Mouse (Mus musculus): ENCODE results near the gene Pla2g4b. TPM values are rescaled to one million over a fixed set of nuclear protein-coding genes. Genes with fewer than 3 reads are reported as not detected.

Gene Pla2g4b
- polyA plus RNA-seq, 1 experiment from 2014 or later = 0.72 TPM

DNA sequence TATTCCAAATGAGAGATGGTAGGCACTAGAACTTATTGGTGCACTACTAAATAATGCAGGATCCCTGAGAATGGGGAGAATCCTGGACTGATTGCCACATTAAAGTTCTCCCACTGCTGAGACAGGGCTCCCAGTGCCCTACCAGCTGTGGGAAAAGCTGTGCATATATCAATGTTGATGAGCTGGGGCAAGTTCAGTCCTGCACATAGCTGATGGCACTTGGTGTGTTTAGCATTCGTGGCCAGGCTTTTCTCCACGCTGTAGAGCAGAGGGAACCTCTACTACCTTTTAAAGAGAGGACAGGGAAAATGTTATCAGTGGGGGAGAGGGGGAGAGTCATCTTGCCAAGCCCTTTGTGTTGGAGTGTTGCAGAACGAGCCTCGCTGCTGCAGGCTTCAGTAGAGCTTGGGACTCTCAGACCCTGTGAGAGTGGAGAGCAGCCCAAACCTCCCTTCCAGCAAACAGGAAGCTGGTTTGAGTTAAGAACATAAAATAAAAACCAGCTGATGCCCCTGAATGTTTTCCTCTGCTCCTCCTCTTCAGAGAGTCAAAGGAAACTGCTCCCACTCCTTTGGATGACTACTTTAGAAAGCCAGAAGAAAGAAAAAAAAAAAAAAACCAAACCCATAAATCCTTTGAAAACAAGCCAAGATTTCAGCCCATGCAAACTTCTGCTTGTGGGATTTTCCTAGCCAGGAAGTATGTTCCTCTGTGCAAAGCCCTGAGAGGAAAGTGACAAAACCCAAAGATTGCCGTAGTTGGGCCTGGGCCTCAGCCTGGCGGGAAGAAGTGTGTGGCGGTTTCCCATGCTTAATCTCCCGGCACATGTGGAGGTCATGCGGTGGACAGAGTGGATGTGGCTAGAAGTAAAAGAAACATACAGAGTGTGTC, 37.6 kb upstream of the Pla2g4b start:
- 42% methylated on average over 9 of the region's 9 CpGs for WGBS
- H3K9ac ChIP-seq (ENCODE audit: low read length) = no peak overlapping the region
- H3K27ac ChIP-seq (ENCODE audit: low read depth) = peak overlapping the region; percentile 64
- H3K4me1 ChIP-seq (replicated peaks; ENCODE audit: control insufficient read depth, insufficient read depth, low read length) = peaks cover 3% of the 10 kb centered on the region; the same call in 1 of the 2 replicates
- no peak overlapping the region for H3K4me3 ChIP-seq (ENCODE audit: low read depth, low read length)
- H3K4me2 ChIP-seq (ENCODE audit: low read length) = no peak overlapping the region
- peaks cover 6% of the 10 kb centered on the region; the same call in 1 of the 2 replicates for H3K36me3 ChIP-seq (ENCODE audit: control insufficient read depth, insufficient read depth, low read length)
- ATAC-seq (replicated peaks; ENCODE audit: low FRiP score, low TSS enrichment, low read depth) (no peak), DNase-seq (ENCODE audit: low spot score) (no peak)
- H3K9me3 ChIP-seq (ENCODE audit: control insufficient read depth, low read length) = no peaks in the 10 kb centered on the region
- H3K27me3 ChIP-seq (replicated peaks; ENCODE audit: control insufficient read depth, insufficient read depth, low read length) = no peaks in the 10 kb centered on the region

DNA sequence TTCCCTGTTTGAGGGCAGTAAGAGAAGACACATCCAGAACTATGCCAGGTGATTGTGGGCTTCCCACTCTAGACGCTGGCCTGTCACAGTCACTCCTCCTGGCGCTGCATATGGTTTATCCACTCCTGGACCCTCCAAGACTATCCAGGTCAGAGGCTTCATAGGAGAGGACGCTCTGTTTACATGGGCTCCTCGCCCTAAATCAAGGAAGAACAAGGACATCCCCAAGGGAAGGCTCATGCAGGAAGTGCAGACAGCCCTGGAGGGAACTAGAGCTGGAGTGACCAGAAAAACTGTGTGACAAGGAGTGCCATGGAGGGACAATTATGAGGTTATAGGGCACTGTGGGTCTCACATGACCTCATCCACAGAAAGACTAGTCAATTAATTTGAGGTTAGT, 35.9 kb upstream of the Pla2g4b start:
- H3K27ac ChIP-seq (ENCODE audit: low read depth) = no peak overlapping the region
- H3K9me3 ChIP-seq (ENCODE audit: control insufficient read depth, low read length) = no peaks in the 10 kb centered on the region
- H3K36me3 ChIP-seq (ENCODE audit: control insufficient read depth, insufficient read depth, low read length) = peaks cover 6% of the 10 kb centered on the region; the same call in 1 of the 2 replicates
- no peak overlapping the region for H3K4me3 ChIP-seq (ENCODE audit: low read depth, low read length)
- 67% methylated on average over 4 of the region's 4 CpGs for WGBS
- no peak for ATAC-seq (replicated peaks; ENCODE audit: low FRiP score, low TSS enrichment, low read depth)
- peaks cover 3% of the 10 kb centered on the region; the same call in 1 of the 2 replicates for H3K4me1 ChIP-seq (replicated peaks; ENCODE audit: control insufficient read depth, insufficient read depth, low read length)
- H3K4me2 ChIP-seq (ENCODE audit: low read length) = no peak overlapping the region
- no peak for DNase-seq (ENCODE audit: low spot score)
- H3K9ac ChIP-seq (ENCODE audit: low read length) = no peak overlapping the region
- H3K27me3 ChIP-seq (replicated peaks; ENCODE audit: control insufficient read depth, insufficient read depth, low read length) = no peaks in the 10 kb centered on the region

DNA sequence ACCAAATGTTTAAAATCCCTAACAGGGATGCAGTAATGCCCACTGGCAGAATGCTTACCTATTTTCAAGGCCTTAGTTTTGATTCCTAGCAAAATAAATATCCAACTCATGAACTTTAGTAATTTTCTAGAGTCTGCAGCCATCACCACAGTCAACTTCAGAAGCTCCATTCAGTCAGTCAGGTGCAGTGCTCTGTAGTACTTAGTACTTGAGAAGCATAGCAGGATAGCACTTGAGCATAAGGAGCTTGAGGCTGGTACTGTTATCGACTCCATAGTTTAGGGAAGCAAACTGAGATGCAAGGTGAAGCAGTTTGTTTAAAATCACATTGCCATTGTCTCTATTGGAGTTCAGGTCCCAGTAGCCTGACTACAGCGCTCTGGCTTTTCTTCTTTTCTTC, 33.5 kb upstream of the Pla2g4b start:
- Histone ChIP-seq H3K4me2 (ENCODE audit: low read length) (no peak overlapping the region), H3K9me3 (ENCODE audit: control insufficient read depth, low read length) (no peaks in the 10 kb centered on the region), H3K36me3 (ENCODE audit: control insufficient read depth, insufficient read depth, low read length) (peaks cover 6% of the 10 kb centered on the region; the same call in 1 of the 2 replicates), H3K4me3 (ENCODE audit: low read depth, low read length) (no peak overlapping the region), H3K27me3 (replicated peaks; ENCODE audit: control insufficient read depth, insufficient read depth, low read length) (no peaks in the 10 kb centered on the region), H3K9ac (ENCODE audit: low read length) (no peak overlapping the region), H3K4me1 (replicated peaks; ENCODE audit: control insufficient read depth, insufficient read depth, low read length) (peaks cover 3% of the 10 kb centered on the region; the same call in 1 of the 2 replicates), H3K27ac (ENCODE audit: low read depth) (no peak overlapping the region)
- 92% methylated on average over 2 of the region's 2 CpGs for WGBS
- ATAC-seq (replicated peaks; ENCODE audit: low FRiP score, low TSS enrichment, low read depth) (no peak), DNase-seq (ENCODE audit: low spot score) (no peak)

DNA sequence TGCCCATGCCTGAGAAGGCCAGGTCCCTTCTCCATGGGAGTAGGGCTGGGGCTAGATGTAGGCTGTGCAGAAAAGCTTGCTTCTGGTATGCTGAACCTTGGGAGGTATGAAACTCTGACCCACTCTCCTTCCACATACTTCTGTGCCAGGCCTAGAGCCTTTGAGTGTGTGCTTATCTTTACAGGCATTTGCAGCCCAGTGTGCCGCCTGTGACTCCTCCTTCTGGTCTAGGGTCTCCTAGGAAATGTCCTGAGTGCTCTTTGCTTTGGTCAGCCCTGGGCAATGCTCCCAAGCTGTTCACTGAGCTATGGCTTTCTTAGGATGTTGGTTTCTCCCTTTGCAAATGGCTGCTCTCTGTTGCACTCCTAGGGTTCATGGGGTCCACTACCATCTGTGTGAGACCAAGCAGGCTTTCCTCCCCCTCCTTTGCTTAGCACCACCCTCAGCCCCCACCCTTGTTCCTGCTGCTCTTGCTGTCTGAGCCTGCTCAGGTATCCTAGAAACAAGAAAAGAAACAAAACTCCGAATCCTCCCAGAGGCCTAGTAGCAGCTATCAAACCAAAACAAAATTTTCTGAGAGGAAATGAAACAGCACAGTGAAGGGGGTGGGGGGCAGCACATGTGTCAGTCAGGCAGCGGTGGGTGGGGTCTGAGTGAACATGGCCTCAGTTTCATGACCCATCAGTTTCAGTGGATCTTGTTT, 32.2 kb upstream of the Pla2g4b start:
- Histone ChIP-seq H3K9ac (ENCODE audit: low read length) (no peak overlapping the region), H3K9me3 (ENCODE audit: control insufficient read depth, low read length) (no peaks in the 10 kb centered on the region), H3K27me3 (replicated peaks; ENCODE audit: control insufficient read depth, insufficient read depth, low read length) (no peaks in the 10 kb centered on the region), H3K36me3 (ENCODE audit: control insufficient read depth, insufficient read depth, low read length) (peaks cover 6% of the 10 kb centered on the region; the same call in 1 of the 2 replicates), H3K4me2 (ENCODE audit: low read length) (no peak overlapping the region), H3K27ac (ENCODE audit: low read depth) (no peak overlapping the region), H3K4me1 (replicated peaks; ENCODE audit: control insufficient read depth, insufficient read depth, low read length) (0 out of 2 replicates have a peak, but pooled peaks cover 3% of the 10 kb centered on the region), H3K4me3 (ENCODE audit: low read depth, low read length) (no peak overlapping the region)
- WGBS = 52% methylated on average over 3 of the region's 3 CpGs
- DNase-seq (ENCODE audit: low spot score) = no peak
- ATAC-seq (replicated peaks; ENCODE audit: low FRiP score, low TSS enrichment, low read depth) = no peak

DNA sequence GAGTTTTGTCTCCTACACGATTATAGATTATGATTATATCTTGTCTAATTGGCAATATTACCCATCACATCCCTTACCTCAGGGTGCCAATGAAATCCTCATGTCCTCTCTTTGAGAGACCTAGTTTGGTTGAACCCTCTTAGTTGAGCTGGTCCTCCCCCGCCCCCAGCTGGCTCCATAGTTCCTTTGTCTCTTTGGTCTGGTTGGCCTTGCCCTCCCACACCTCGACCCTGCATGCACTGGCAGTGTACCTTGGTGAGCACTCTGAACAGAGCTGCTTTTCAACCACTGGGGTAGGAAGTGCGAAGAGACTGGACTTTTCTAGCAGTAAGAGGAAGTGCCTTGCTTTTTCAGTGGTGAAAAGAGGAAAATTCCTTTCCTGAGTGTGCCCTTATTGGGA, 31.3 kb upstream of the Pla2g4b start:
- H3K36me3 ChIP-seq (ENCODE audit: control insufficient read depth, insufficient read depth, low read length) = peaks cover 6% of the 10 kb centered on the region; the same call in 1 of the 2 replicates
- 73% methylated on average over 4 of the region's 4 CpGs for WGBS
- no peaks in the 10 kb centered on the region for H3K27me3 ChIP-seq (replicated peaks; ENCODE audit: control insufficient read depth, insufficient read depth, low read length)
- ATAC-seq (replicated peaks; ENCODE audit: low FRiP score, low TSS enrichment, low read depth) (no peak), DNase-seq (ENCODE audit: low spot score) (no peak)
- no peak overlapping the region for H3K27ac ChIP-seq (ENCODE audit: low read depth)
- H3K4me2 ChIP-seq (ENCODE audit: low read length) = no peak overlapping the region
- H3K4me3 ChIP-seq (ENCODE audit: low read depth, low read length) = no peak overlapping the region
- H3K4me1 ChIP-seq (replicated peaks; ENCODE audit: control insufficient read depth, insufficient read depth, low read length) = no peaks in the 10 kb centered on the region
- no peak overlapping the region for H3K9ac ChIP-seq (ENCODE audit: low read length)
- H3K9me3 ChIP-seq (ENCODE audit: control insufficient read depth, low read length) = no peaks in the 10 kb centered on the region

DNA sequence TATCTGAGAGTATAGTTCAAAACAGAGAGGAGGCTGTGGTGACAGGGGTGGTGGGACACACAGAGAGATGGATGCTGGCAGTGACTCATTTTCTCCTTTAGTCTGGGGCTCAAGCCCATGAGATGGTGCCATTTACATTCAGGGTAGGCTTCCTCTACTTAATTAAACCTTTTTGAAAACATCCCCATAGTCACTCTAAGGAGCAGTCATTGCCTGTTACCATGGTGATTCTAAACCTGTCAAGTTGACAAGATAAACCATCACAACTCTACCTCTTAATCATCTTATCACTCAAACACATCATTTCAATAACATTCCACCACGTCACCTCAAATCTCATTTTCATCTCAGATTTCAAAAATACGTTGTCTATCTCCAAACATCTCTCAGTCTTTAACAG, 29.2 kb upstream of the Pla2g4b start:
- no peak for ATAC-seq (replicated peaks; ENCODE audit: low FRiP score, low TSS enrichment, low read depth)
- no peak overlapping the region for H3K4me3 ChIP-seq (ENCODE audit: low read depth, low read length)
- H3K9ac ChIP-seq (ENCODE audit: low read length) = no peak overlapping the region

DNA sequence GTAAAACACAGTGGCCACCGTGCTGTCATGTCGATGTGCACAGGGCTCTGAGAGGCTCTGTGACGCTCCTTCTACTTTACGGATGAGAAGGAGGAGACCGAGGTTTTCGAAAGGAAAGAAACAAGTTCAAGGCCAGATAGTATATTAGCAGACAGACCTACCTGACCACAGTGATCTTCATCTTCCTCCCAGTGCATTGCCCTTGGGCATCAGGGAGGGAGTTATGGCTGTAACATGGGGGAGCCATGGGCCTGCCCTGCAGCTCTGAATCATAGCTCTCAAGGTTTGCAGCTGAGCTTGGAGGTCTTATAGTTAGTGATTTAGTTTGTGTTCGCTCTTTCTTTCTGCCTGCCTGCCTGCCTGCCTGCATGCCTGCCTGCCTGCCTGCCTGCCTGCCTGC, 26.5 kb upstream of the Pla2g4b start:
- DNase-seq (ENCODE audit: low spot score) = no peak
- Histone ChIP-seq H3K9ac (ENCODE audit: low read length) (no peak overlapping the region), H3K36me3 (ENCODE audit: control insufficient read depth, insufficient read depth, low read length) (no peaks in the 10 kb centered on the region), H3K4me2 (ENCODE audit: low read length) (no peak overlapping the region), H3K27ac (ENCODE audit: low read depth) (no peak overlapping the region), H3K4me3 (ENCODE audit: low read depth, low read length) (no peak overlapping the region), H3K4me1 (replicated peaks; ENCODE audit: control insufficient read depth, insufficient read depth, low read length) (no peaks in the 10 kb centered on the region), H3K9me3 (ENCODE audit: control insufficient read depth, low read length) (no peaks in the 10 kb centered on the region), H3K27me3 (replicated peaks; ENCODE audit: control insufficient read depth, insufficient read depth, low read length) (no peaks in the 10 kb centered on the region)
- 93% methylated on average over 7 of the region's 7 CpGs for WGBS
- ATAC-seq (replicated peaks; ENCODE audit: low FRiP score, low TSS enrichment, low read depth) = no peak

More for the DNA sequence above, 29.2 kb upstream of the Pla2g4b start:
- H3K9me3 ChIP-seq (ENCODE audit: control insufficient read depth, low read length) = no peaks in the 10 kb centered on the region
- H3K4me1 ChIP-seq (replicated peaks; ENCODE audit: control insufficient read depth, insufficient read depth, low read length) = no peaks in the 10 kb centered on the region
- DNase-seq (ENCODE audit: low spot score) = no peak
- no peak overlapping the region for H3K27ac ChIP-seq (ENCODE audit: low read depth)
- peaks cover 6% of the 10 kb centered on the region; the same call in 1 of the 2 replicates for H3K36me3 ChIP-seq (ENCODE audit: control insufficient read depth, insufficient read depth, low read length)
- WGBS = 84% methylated on average over 2 of the region's 2 CpGs
- no peak overlapping the region for H3K4me2 ChIP-seq (ENCODE audit: low read length)
- no peaks in the 10 kb centered on the region for H3K27me3 ChIP-seq (replicated peaks; ENCODE audit: control insufficient read depth, insufficient read depth, low read length)

DNA sequence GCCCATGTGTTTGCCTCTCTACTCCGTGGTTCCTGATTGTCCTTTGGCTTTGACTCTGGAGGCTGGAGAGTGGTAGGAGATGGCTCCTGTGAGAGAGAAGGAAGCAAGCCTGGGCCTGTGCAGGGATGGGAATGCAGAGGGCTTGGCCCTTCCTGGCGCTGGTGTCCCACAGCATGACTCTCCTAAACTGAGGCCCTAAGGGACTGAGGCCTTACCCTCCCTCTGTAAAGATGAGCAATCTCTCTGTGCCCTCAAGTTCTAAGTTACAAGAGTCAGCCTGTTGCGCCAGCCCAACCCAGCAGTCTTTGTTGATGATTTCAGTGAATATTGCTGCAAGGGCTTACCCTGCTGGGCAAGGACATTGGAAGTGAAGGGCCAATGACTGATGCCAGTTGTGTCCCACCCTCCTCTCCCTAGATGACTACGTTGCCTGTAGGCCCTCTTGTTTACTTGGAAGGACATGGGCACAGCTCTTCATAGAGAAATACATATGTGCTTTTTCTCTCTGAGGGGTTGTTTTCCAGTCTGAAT, 25.5 kb upstream of the Pla2g4b start:
- DNase-seq (ENCODE audit: low spot score) = no peak
- 85% methylated on average over 4 of the region's 4 CpGs for WGBS
- no peaks in the 10 kb centered on the region for H3K4me1 ChIP-seq (replicated peaks; ENCODE audit: control insufficient read depth, insufficient read depth, low read length)
- H3K27ac ChIP-seq (ENCODE audit: low read depth) = no peak overlapping the region
- H3K9me3 ChIP-seq (ENCODE audit: control insufficient read depth, low read length) = no peaks in the 10 kb centered on the region
- H3K27me3 ChIP-seq (replicated peaks; ENCODE audit: control insufficient read depth, insufficient read depth, low read length) = no peaks in the 10 kb centered on the region
- no peak for ATAC-seq (replicated peaks; ENCODE audit: low FRiP score, low TSS enrichment, low read depth)
- H3K4me3 ChIP-seq (ENCODE audit: low read depth, low read length) = no peak overlapping the region
- no peak overlapping the region for H3K9ac ChIP-seq (ENCODE audit: low read length)
- H3K36me3 ChIP-seq (ENCODE audit: control insufficient read depth, insufficient read depth, low read length) = peaks cover 4% of the 10 kb centered on the region; the same call in 1 of the 2 replicates
- H3K4me2 ChIP-seq (ENCODE audit: low read length) = no peak overlapping the region

Data from intestine, embryonic 14.5 days (tissue).